Mouse (Mus musculus): ENCODE measurements around the gene Smoc2.

Smoc2 gene

GRCm38 (mm10) chr17:14346891-14347290 lies 67.6 kb downstream of the Smoc2 start:
- no peak for DNase-seq (ENCODE audit: low read depth, low spot score)

GRCm38 (mm10) chr17:14349086-14349814 lies 69.9 kb downstream of the Smoc2 start:
- DNase-seq (ENCODE audit: low read depth, low spot score), result no peak

GRCm38 (mm10) chr17:14353219-14354079 lies 74.1 kb downstream of the Smoc2 start:
- no peak for DNase-seq (ENCODE audit: low read depth, low spot score)

GRCm38 (mm10) chr17:14361511-14361910 lies 82.2 kb downstream of the Smoc2 start:
- no peak for DNase-seq (ENCODE audit: low read depth, low spot score)

GRCm38 (mm10) chr17:14370476-14370875 lies 91.2 kb downstream of the Smoc2 start:
- no peak for DNase-seq (ENCODE audit: low read depth, low spot score)

GRCm38 (mm10) chr17:14371606-14372005 lies 92.3 kb downstream of the Smoc2 start:
- DNase-seq (ENCODE audit: low read depth, low spot score), result no peak

GRCm38 (mm10) chr17:14372324-14373145 lies 93.2 kb downstream of the Smoc2 start:
- no peak for DNase-seq (ENCODE audit: low read depth, low spot score)

- DNase-seq (ENCODE audit: low read depth, low spot score), result peak; percentile 40
Observed at GRCm38 (mm10) chr17:14378692-14379446, 99.6 kb downstream of the Smoc2 start.

- no peak for DNase-seq (ENCODE audit: low read depth, low spot score)
Observed at GRCm38 (mm10) chr17:14379518-14379917, 100.2 kb downstream of the Smoc2 start.

GRCm38 (mm10) chr17:14379966-14380365 lies 100.7 kb downstream of the Smoc2 start:
- no peak for DNase-seq (ENCODE audit: low read depth, low spot score)

- no peak for DNase-seq (ENCODE audit: low read depth, low spot score)
Observed at GRCm38 (mm10) chr17:14380526-14380925, 101.2 kb downstream of the Smoc2 start.

- no peak for DNase-seq (ENCODE audit: low read depth, low spot score)
Observed at GRCm38 (mm10) chr17:14381482-14381881, 102.2 kb downstream of the Smoc2 start.

GRCm38 (mm10) chr17:14383981-14384380 lies 104.7 kb downstream of the Smoc2 start:
- no peak for DNase-seq (ENCODE audit: low read depth, low spot score)

- DNase-seq (ENCODE audit: low read depth, low spot score), result no peak
Observed at GRCm38 (mm10) chr17:14384980-14385379, 105.7 kb downstream of the Smoc2 start.

GRCm38 (mm10) chr17:14387261-14387660 lies 108.0 kb downstream of the Smoc2 start:
- DNase-seq (ENCODE audit: low read depth, low spot score), result no peak

GRCm38 (mm10) chr17:14392443-14392842 lies 113.1 kb downstream of the Smoc2 start:
- no peak for DNase-seq (ENCODE audit: low read depth, low spot score)

- no peak for DNase-seq (ENCODE audit: low read depth, low spot score)
Observed at GRCm38 (mm10) chr17:14394861-14395260, 115.6 kb downstream of the Smoc2 start.

GRCm38 (mm10) chr17:14397456-14397855 lies 118.2 kb downstream of the Smoc2 start:
- no peak for DNase-seq (ENCODE audit: low read depth, low spot score)

- no peak for DNase-seq (ENCODE audit: low read depth, low spot score)
Observed at GRCm38 (mm10) chr17:14398650-14399424, 119.5 kb downstream of the Smoc2 start.

GRCm38 (mm10) chr17:14400960-14401359 lies 121.7 kb downstream of the Smoc2 start:
- DNase-seq (ENCODE audit: low read depth, low spot score), result no peak

Measured in forelimb bud, embryonic 11.5 days (tissue).